Mouse (Mus musculus) hindbrain, embryonic 11.5 days (tissue): Measurements from ENCODE around the gene Cdc45. TPM values are rescaled to one million over a fixed set of nuclear protein-coding genes. Genes with fewer than 3 reads are reported as not detected.

Experiments used
- ATAC-seq: fragments of 200-750 bp; cut with Nextera tagmentation; 2 replicates; pipeline ENCODE4 v1.8.0; 2017; ENCODE audit warnings: mild to moderate bottlenecking, moderate TSS enrichment, moderate library complexity; ENCODE audit not compliant: low FRiP score
- DNase-seq: peaks from one replicate; pipeline ENCODE4 v3.0.0-alpha.2; 2015; ENCODE audit warnings: low spot score
- H3K27ac ChIP-seq: fragments of 300-500 bp; sonication (generic); 2 replicates; pipeline ENCODE4 v1.5.1; 2014; ENCODE audit warnings: mild to moderate bottlenecking, low read depth, low read length
- H3K27me3 ChIP-seq: fragments of 300-500 bp; sonication (generic); 2 replicates; pipeline ENCODE4 v1.6.1; 2014; ENCODE audit warnings: mild to moderate bottlenecking, low read length, moderate library complexity, mixed read lengths; ENCODE audit not compliant: control insufficient read depth, insufficient read depth
- H3K36me3 ChIP-seq: fragments of 300-500 bp; sonication (generic); 2 replicates; pipeline ENCODE4 v1.6.1; 2014; ENCODE audit warnings: mild to moderate bottlenecking, low read length, moderate library complexity, mixed read lengths; ENCODE audit not compliant: control insufficient read depth, insufficient read depth
- H3K4me1 ChIP-seq: fragments of 300-500 bp; sonication (generic); replicated peaks from 2 replicates; pipeline ENCODE4 v1.6.1; 2014; ENCODE audit warnings: low read length, mixed read lengths; ENCODE audit not compliant: control insufficient read depth, insufficient read depth
- H3K4me2 ChIP-seq: fragments of 300-500 bp; sonication (generic); replicated peaks from 2 replicates; pipeline ENCODE4 v1.6.1; 2014; ENCODE audit warnings: mild to moderate bottlenecking, low read depth, low read length
- H3K4me3 ChIP-seq: fragments of 300-500 bp; sonication (generic); 2 replicates; pipeline ENCODE4 v1.5.1; 2014; ENCODE audit warnings: low read depth, low read length
- H3K9ac ChIP-seq: fragments of 300-500 bp; sonication (generic); 2 replicates; pipeline ENCODE4 v1.6.1; 2014; ENCODE audit warnings: low read depth, low read length
- H3K9me3 ChIP-seq: fragments of 300-500 bp; sonication (generic); 2 replicates; pipeline ENCODE4 v1.6.1; 2016; ENCODE audit warnings: low read length; ENCODE audit not compliant: control insufficient read depth
- WGBS: fragments of 180-500 bp; shearing (Covaris S2); extraction: QIAGEN DNeasy Blood & Tissue Kit; methylation state at CpG from one replicate; pipeline ENCODE4 v1.1.7; 2014; 5-methylcytosine and 5-hydroxymethylcytosine counted together
- polyA plus RNA-seq: library from polyadenylated mRNA; unstranded; fragments of >200 nt; fragmentation: Nextera tagmentation; extraction: Ambion mirVana; gene quantifications from 2 replicates; pipeline ENCODE4 v1.2.1, GENCODE M21; 2014

Gene Cdc45
- polyA plus RNA-seq, 1 experiment from 2014 or later = 50.8 TPM

GRCm38 (mm10) chr16:18762960-18763359 lies 48.8 kb downstream of the Cdc45 start:
- H3K4me1 ChIP-seq = no peaks in the 10 kb centered on the region
- ATAC-seq (no peak), DNase-seq (no peak)
- no peak overlapping the region for H3K4me3 ChIP-seq
- no peaks in the 10 kb centered on the region for H3K27me3 ChIP-seq
- H3K9me3 ChIP-seq = no peaks in the 10 kb centered on the region
- no peak overlapping the region for H3K27ac ChIP-seq
- H3K9ac ChIP-seq = no peak overlapping the region
- H3K36me3 ChIP-seq = no peaks in the 10 kb centered on the region
- no peak overlapping the region for H3K4me2 ChIP-seq
- WGBS = 81% methylated on average over 3 of the region's 3 CpGs

DNA sequence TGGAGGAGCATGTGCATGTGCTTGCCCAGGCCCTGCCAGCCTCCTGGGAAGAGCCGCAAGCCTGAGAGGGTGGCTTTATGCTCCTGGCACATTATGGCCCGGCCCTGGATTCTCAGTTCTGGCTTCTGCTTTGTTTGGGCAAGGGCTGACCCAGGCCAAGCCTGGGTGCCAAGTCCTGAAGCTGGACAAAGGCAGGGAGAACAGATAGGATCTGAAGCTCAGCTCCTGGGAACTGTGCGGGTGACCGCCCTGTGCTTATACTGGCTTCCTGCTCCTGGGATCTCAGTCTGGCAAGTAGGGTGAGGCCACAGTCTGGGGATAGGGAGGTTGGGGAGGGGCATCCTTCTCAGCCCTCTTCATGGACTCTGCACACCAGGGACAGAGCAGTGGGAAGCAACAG lies 50.1 kb downstream of the Cdc45 start:
- no peak overlapping the region for H3K4me2 ChIP-seq
- ATAC-seq (no peak), DNase-seq (no peak)
- no peak overlapping the region for H3K9ac ChIP-seq
- no peaks in the 10 kb centered on the region for H3K27me3 ChIP-seq
- WGBS = 89% methylated on average over 4 of the region's 4 CpGs
- no peaks in the 10 kb centered on the region for H3K4me1 ChIP-seq
- no peaks in the 10 kb centered on the region for H3K9me3 ChIP-seq
- no peaks in the 10 kb centered on the region for H3K36me3 ChIP-seq
- no peak overlapping the region for H3K27ac ChIP-seq
- H3K4me3 ChIP-seq = no peak overlapping the region

GRCm38 (mm10) chr16:18751885-18752499 lies 59.8 kb downstream of the Cdc45 start:
- no peaks in the 10 kb centered on the region for H3K27me3 ChIP-seq
- H3K36me3 ChIP-seq = no peaks in the 10 kb centered on the region
- H3K4me3 ChIP-seq = no peak overlapping the region
- H3K9ac ChIP-seq = no peak overlapping the region
- ATAC-seq (no peak), DNase-seq (no peak)
- H3K4me1 ChIP-seq = no peaks in the 10 kb centered on the region
- H3K9me3 ChIP-seq = no peaks in the 10 kb centered on the region
- no peak overlapping the region for H3K27ac ChIP-seq
- 87% methylated on average over 10 of the region's 10 CpGs for WGBS
- no peak overlapping the region for H3K4me2 ChIP-seq

DNA sequence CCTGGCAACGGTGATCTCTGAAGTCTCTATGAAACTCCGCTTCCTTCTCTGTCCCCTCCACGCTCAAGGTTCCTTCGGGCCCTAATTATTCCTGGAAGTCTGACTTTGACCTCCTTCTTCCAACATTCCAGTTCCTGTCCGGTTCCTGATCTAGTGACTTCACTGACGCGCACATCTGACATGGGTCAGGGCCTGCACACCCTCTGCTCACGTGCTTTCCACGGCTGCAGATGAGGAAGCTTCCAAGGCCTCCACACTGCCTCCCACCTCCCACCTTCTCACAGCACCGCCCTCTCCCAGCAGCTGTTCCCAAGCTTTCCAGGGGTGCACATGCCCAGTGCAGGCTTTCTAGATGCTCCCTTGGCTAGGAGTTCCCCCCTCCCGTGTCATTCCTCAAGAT lies 60.7 kb downstream of the Cdc45 start:
- H3K27me3 ChIP-seq = no peaks in the 10 kb centered on the region
- H3K4me1 ChIP-seq = no peaks in the 10 kb centered on the region
- no peak overlapping the region for H3K9ac ChIP-seq
- H3K9me3 ChIP-seq = no peaks in the 10 kb centered on the region
- no peak overlapping the region for H3K4me3 ChIP-seq
- 84% methylated on average over 11 of the region's 11 CpGs for WGBS
- no peak overlapping the region for H3K27ac ChIP-seq
- H3K4me2 ChIP-seq = no peak overlapping the region
- H3K36me3 ChIP-seq = no peaks in the 10 kb centered on the region
- ATAC-seq (no peak), DNase-seq (no peak)

DNA sequence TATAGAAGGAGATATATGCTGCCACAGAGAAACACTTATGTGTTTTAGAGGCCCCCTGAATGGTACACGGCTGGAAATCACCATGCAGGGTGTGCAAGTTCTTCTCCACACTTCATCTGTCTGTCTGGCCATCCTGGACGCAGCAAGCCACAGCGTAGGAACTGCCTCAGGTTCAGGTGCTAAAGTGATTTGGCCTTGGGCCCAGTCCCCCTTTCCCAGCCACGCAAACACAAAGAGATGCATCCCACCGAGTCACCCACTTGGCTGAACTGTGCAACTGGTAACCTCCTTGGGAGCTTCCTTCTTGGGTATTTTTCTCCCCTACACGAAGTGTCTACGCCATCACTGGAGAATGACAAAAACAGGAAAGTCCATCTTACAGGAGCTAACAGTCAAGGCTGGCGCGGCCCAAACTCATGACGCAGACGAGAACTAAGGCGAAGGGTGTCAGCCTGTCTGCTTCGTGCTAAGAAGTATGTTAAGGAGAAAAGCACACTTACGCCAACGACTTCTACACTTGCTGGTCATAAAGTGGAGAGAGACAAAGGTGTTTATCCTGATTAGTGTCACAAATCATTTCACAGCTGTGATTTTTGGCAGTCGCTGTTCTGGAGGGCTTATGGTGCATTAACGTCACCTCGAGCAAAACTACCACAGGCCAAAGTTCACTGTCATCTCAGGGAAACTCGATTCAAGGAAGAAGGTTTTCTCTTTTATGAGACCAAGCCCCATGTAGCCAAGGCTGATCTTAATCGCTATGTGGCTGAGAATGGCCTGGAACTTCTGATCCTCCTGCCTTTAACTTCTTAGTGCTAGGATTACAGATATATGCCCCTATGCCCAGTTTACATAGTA lies 65.3 kb downstream of the Cdc45 start:
- H3K9ac ChIP-seq = no peak overlapping the region
- H3K27ac ChIP-seq = no peak overlapping the region
- no peaks in the 10 kb centered on the region for H3K4me1 ChIP-seq
- no peaks in the 10 kb centered on the region for H3K9me3 ChIP-seq
- H3K4me3 ChIP-seq = no peak overlapping the region
- DNase-seq (no peak), ATAC-seq (no peak)
- no peaks in the 10 kb centered on the region for H3K36me3 ChIP-seq
- H3K4me2 ChIP-seq = no peak overlapping the region
- H3K27me3 ChIP-seq = no peaks in the 10 kb centered on the region
- WGBS = 92% methylated on average over 20 of the region's 20 CpGs

DNA sequence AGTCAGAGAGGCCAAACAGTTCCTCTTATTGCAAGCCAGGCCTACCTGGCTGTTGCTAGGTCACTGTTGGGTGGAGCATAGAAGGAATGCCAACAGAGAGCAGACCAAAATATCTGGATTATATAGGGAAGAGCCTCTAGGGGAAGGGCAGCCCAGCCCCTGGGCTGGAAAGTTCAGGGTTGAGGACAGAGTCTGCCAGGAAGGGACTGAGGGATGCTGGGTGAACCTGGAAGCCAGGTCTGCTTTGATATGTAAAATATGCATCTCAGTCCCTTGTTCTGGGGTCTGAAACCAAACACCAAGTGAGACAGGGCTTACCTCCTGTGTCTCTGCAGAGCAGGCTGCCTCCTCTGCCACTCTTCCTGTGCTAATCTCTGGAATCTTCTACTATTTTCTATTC lies 73.5 kb downstream of the Cdc45 start:
- H3K9me3 ChIP-seq = no peaks in the 10 kb centered on the region
- H3K4me2 ChIP-seq = no peak overlapping the region
- no peak overlapping the region for H3K4me3 ChIP-seq
- H3K27ac ChIP-seq = no peak overlapping the region
- DNase-seq = no peak
- ATAC-seq = no peak
- no peaks in the 10 kb centered on the region for H3K4me1 ChIP-seq
- H3K27me3 ChIP-seq = no peaks in the 10 kb centered on the region
- H3K36me3 ChIP-seq = no peaks in the 10 kb centered on the region
- H3K9ac ChIP-seq = no peak overlapping the region

- Histone ChIP-seq H3K27ac (no peak overlapping the region), H3K4me3 (no peak overlapping the region), H3K9me3 (no peaks in the 10 kb centered on the region), H3K9ac (no peak overlapping the region), H3K4me1 (no peaks in the 10 kb centered on the region), H3K4me2 (no peak overlapping the region), H3K36me3 (no peaks in the 10 kb centered on the region), H3K27me3 (no peaks in the 10 kb centered on the region)
- WGBS = 70% methylated on average over 20 of the region's 20 CpGs
- DNase-seq = no peak
- ATAC-seq = no peak
These were observed 78.5 kb downstream of the Cdc45 start for GRCm38 (mm10) chr16:18733100-18733956.

GRCm38 (mm10) chr16:18730640-18731039 lies 81.1 kb downstream of the Cdc45 start:
- DNase-seq = no peak
- ATAC-seq = no peak
- Histone ChIP-seq H3K9ac (no peak overlapping the region), H3K4me3 (no peak overlapping the region), H3K9me3 (no peaks in the 10 kb centered on the region), H3K27me3 (no peaks in the 10 kb centered on the region), H3K27ac (no peak overlapping the region), H3K4me2 (no peak overlapping the region), H3K4me1 (no peaks in the 10 kb centered on the region), H3K36me3 (no peaks in the 10 kb centered on the region)
- WGBS = 85% methylated on average over 3 of the region's 3 CpGs
